Mouse (Mus musculus) retina, postnatal 1 day (tissue): ENCODE measurements at regions not wholly inside any gene's neighbourhood (a gene's known extent, or its start where the extent isn't known, plus 50 kb on each side); places are given as distances from the start of the nearest gene placed in this dataset.

Experiments used
- DNase-seq: peaks from one replicate; pipeline ENCODE4 v3.0.0-alpha.2; 2012

- peak; percentile 37 for DNase-seq
Measured at GRCm38 (mm10) chr12:24252071-24252874, 155.2 kb upstream of the 9030624G23Rik start.
